Mouse (Mus musculus) limb, embryonic 14.5 days (tissue): ENCODE results near the gene Vps53. TPM values are rescaled to one million over a fixed set of nuclear protein-coding genes. Genes with fewer than 3 reads are reported as not detected.

Experiments used
- ATAC-seq: fragments of 200-750 bp; cut with Nextera tagmentation; 2 replicates; pipeline ENCODE4 v1.8.0; 2017; ENCODE audit warnings: low read depth, moderate number of reproducible peaks, moderate TSS enrichment; ENCODE audit not compliant: low FRiP score
- DNase-seq: peaks from one replicate; pipeline ENCODE4 v3.0.0-alpha.2; 2015; ENCODE audit warnings: low spot score
- H3K27ac ChIP-seq: fragments of 300-500 bp; sonication (generic); replicated peaks from 2 replicates; pipeline ENCODE4 v1.5.1; 2014; ENCODE audit warnings: low read depth, mild to moderate bottlenecking, low read length, moderate library complexity, mixed read lengths
- H3K27me3 ChIP-seq: fragments of 300-500 bp; sonication (generic); 2 replicates; pipeline ENCODE4 v1.6.1; 2014; ENCODE audit warnings: low read length, mixed read lengths; ENCODE audit not compliant: control insufficient read depth, insufficient read depth
- H3K36me3 ChIP-seq: fragments of 300-500 bp; sonication (generic); 2 replicates; pipeline ENCODE4 v1.6.1; 2014; ENCODE audit warnings: mild to moderate bottlenecking, low read length, moderate library complexity, mixed read lengths; ENCODE audit not compliant: control insufficient read depth, insufficient read depth
- H3K4me1 ChIP-seq: fragments of 300-500 bp; sonication (generic); 2 replicates; pipeline ENCODE4 v1.6.1; 2014; ENCODE audit warnings: antibody characterized with exemption, low read length, mixed read lengths; ENCODE audit not compliant: control insufficient read depth, insufficient read depth
- H3K4me2 ChIP-seq: fragments of 300-500 bp; sonication (generic); replicated peaks from 2 replicates; pipeline ENCODE4 v1.6.1; 2014; ENCODE audit warnings: low read depth, mild to moderate bottlenecking, low read length, moderate library complexity; ENCODE audit not compliant: severe bottlenecking
- H3K4me3 ChIP-seq: fragments of 300-500 bp; sonication (generic); replicated peaks from 2 replicates; pipeline ENCODE4 v1.5.1; 2014; ENCODE audit warnings: low read length
- H3K9ac ChIP-seq: fragments of 300-500 bp; sonication (generic); 2 replicates; pipeline ENCODE4 v1.6.1; 2014; ENCODE audit warnings: mild to moderate bottlenecking, low read depth, low read length, moderate library complexity; ENCODE audit not compliant: severe bottlenecking
- H3K9me3 ChIP-seq: fragments of 300-500 bp; sonication (generic); 2 replicates; pipeline ENCODE4 v1.6.1; 2016; ENCODE audit warnings: low read length; ENCODE audit not compliant: control insufficient read depth
- POLR2A ChIP-seq: fragments of 200-500 bp; IDR thresholded peaks from 2 replicates; pipeline ENCODE4 v1.8.0; 2012; ENCODE audit warnings: inconsistent platforms, mild to moderate bottlenecking, moderate library complexity, borderline replicate concordance; ENCODE audit not compliant: insufficient read depth, insufficient read length; ENCODE audit errors: extremely low read depth
- WGBS: fragments of 180-500 bp; shearing (Covaris S2); extraction: QIAGEN DNeasy Blood & Tissue Kit; methylation state at CpG from one replicate; pipeline ENCODE4 v1.1.7; 2014; 5-methylcytosine and 5-hydroxymethylcytosine counted together
- polyA plus RNA-seq, 2 experiments: library from polyadenylated mRNA; depleted of rRNA in 1 of 2; stranded (reverse) in 1 of 2; unstranded in 1 of 2; fragments of >200 nt; fragmentation: Nextera tagmentation in 1 of 2; extraction: Ambion mirVana in 1 of 2; gene quantifications; 2 replicates each; pipeline versions ENCODE4 v1.2.1 to v1.2.3; 2012 to 2014

Gene Vps53
- polyA plus RNA-seq, 2 experiments, result 29.6 to 37.3 TPM

GRCm38 (mm10) chr11:76146187-76147010 is 33.0 kb downstream of the Vps53 start:
- 89% methylated on average over 8 of the region's 8 CpGs for WGBS
- H3K27ac ChIP-seq, result no peak overlapping the region
- DNase-seq, result no peak

GRCm38 (mm10) chr11:76145169-76145568 is 34.3 kb downstream of the Vps53 start:
- ATAC-seq (no peak), DNase-seq (no peak)
- Histone ChIP-seq H3K4me1 (peaks cover 6% of the 10 kb centered on the region; the same call in 1 of the 2 replicates), H3K4me3 (no peak overlapping the region), H3K4me2 (no peak overlapping the region), H3K9ac (no peak overlapping the region), H3K36me3 (no peaks in the 10 kb centered on the region), H3K9me3 (no peaks in the 10 kb centered on the region), H3K27ac (no peak overlapping the region), H3K27me3 (no peaks in the 10 kb centered on the region)
- WGBS, result 88% methylated on average over 1 of the region's 1 CpGs
- no peak for TF ChIP-seq POLR2A

More at GRCm38 (mm10) chr11:76146187-76147010, 33.0 kb downstream of the Vps53 start:
- ATAC-seq, result no peak
- H3K4me3 ChIP-seq, result no peak overlapping the region
- peaks cover 9% of the 10 kb centered on the region; the same call in 1 of the 2 replicates for H3K4me1 ChIP-seq
- no peaks in the 10 kb centered on the region for H3K36me3 ChIP-seq
- H3K4me2 ChIP-seq, result no peak overlapping the region
- TF ChIP-seq POLR2A, result no peak
- H3K9me3 ChIP-seq, result no peaks in the 10 kb centered on the region
- H3K27me3 ChIP-seq, result no peaks in the 10 kb centered on the region
- no peak overlapping the region for H3K9ac ChIP-seq

GRCm38 (mm10) chr11:76144386-76144785 is 35.1 kb downstream of the Vps53 start:
- H3K4me1 ChIP-seq, result peaks cover 6% of the 10 kb centered on the region; the same call in 1 of the 2 replicates
- H3K9ac ChIP-seq, result no peak overlapping the region
- no peak overlapping the region for H3K4me3 ChIP-seq
- H3K27ac ChIP-seq, result no peak overlapping the region
- no peak for DNase-seq
- ATAC-seq, result no peak
- no peak for TF ChIP-seq POLR2A
- H3K27me3 ChIP-seq, result no peaks in the 10 kb centered on the region
- no peaks in the 10 kb centered on the region for H3K36me3 ChIP-seq
- no peaks in the 10 kb centered on the region for H3K9me3 ChIP-seq
- 95% methylated on average over 8 of the region's 8 CpGs for WGBS
- no peak overlapping the region for H3K4me2 ChIP-seq

- 87% methylated on average over 3 of the region's 3 CpGs for WGBS
- Histone ChIP-seq H3K27ac (no peak overlapping the region), H3K4me2 (no peak overlapping the region), H3K4me3 (no peak overlapping the region), H3K9me3 (no peaks in the 10 kb centered on the region), H3K9ac (no peak overlapping the region), H3K36me3 (peaks cover 33% of the 10 kb centered on the region), H3K27me3 (no peaks in the 10 kb centered on the region), H3K4me1 (no peaks in the 10 kb centered on the region)
- TF ChIP-seq POLR2A, result no peak
- DNase-seq, result no peak
- no peak for ATAC-seq
Observed at GRCm38 (mm10) chr11:76137996-76138395, 41.5 kb downstream of the Vps53 start.

GRCm38 (mm10) chr11:76135641-76136437 is 43.6 kb downstream of the Vps53 start:
- no peak overlapping the region for H3K9ac ChIP-seq
- no peak overlapping the region for H3K27ac ChIP-seq
- no peak for TF ChIP-seq POLR2A
- no peak overlapping the region for H3K4me2 ChIP-seq
- peaks cover 35% of the 10 kb centered on the region for H3K36me3 ChIP-seq
- no peak for ATAC-seq
- no peaks in the 10 kb centered on the region for H3K27me3 ChIP-seq
- no peak for DNase-seq
- no peaks in the 10 kb centered on the region for H3K4me1 ChIP-seq
- WGBS, result 83% methylated on average over 7 of the region's 7 CpGs
- no peaks in the 10 kb centered on the region for H3K9me3 ChIP-seq
- H3K4me3 ChIP-seq, result no peak overlapping the region
